Mouse (Mus musculus) spleen, postnatal 4 days (tissue): ENCODE data around the gene Vtcn1.

Experiments used
- DNase-seq, 2 experiments: peaks; one replicate each; pipeline ENCODE4 v3.0.0; 2022; ENCODE audit warnings: low spot score in 2 of 2

Gene Vtcn1

DNA sequence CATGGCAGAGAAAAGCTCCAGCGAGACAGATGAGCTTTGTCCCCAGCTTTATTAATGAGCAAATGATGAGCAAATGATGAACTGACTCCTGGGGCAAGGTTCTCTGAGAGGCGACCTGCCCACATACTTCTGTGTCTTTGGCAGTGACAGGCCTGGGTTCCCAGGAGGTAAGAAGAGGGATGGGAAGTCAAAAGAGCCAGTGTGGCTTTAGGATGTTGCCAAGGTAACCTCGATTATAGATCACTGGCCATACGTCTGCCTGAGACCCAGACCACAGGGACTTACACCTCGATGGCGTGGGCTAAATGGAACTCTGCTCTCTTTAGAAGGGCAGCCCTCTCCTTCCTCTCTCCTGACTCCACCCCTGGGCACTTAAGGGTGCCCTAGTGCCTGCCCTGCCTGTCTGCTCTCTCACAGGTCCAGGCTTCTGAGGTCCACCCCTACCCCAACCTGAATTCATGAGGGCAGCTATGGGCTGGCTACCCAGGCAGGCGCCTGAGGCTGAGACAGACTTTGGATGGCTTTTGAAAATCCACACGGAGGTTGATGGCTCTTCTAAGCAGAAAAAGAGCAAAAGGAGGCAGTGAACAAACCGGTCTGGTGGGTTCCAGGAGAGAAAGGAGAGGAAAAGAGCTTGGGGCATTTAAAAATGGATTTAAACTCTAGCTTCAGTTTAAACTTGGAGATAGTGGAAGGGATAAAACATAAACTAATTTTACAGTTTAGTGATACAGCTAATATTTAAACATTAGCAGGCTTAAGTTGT is 31.0 kb downstream of the Vtcn1 start:
- DNase-seq: no peak

DNA sequence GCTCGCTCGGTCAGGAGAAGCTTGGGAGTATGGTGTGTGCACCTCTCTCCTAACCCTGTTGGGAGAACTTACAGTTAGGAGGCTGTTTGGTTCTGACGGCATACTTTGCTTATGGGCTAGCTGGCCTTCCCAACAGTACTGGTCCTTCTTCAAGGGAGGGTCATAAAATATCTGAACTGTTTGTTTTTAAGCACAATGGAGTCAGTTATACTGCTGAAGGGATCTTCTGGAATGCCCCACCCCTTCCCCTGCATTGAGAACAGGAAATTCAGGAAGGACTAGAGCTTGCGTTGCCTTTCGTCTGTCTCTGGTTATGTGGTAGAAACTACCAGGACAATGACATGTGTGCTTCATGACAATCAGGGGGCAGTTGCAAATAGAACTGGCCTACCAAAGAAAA is 31.9 kb downstream of the Vtcn1 start:
- no peak for DNase-seq

GRCm38 (mm10) chr3:100858334-100859002 is 33.2 kb downstream of the Vtcn1 start:
- DNase-seq: no peak

GRCm38 (mm10) chr3:100861307-100862303 is 36.3 kb downstream of the Vtcn1 start:
- no peak for DNase-seq

DNA sequence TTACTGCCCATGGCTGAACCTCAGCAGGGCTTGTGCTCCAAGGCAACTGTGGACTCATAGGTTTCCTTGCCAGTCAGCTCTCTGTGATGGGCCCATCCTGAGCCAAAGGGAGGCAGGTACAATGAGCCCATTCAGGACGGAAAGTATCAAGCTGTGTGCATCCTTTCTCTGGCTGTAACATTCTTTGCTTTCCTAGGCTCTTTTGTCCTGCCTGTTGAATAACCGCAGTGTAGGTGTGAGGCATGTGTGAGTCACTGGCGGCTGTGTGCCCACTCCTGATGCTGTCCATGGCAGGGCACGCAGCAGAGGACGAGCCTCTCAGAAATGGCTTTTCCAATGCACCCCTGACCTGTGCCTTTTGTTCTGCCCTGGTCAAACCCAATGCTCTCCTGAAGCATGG is 41.7 kb downstream of the Vtcn1 start:
- DNase-seq: no peak

GRCm38 (mm10) chr3:100877057-100877456 is 51.8 kb downstream of the Vtcn1 start:
- no peak for DNase-seq

DNA sequence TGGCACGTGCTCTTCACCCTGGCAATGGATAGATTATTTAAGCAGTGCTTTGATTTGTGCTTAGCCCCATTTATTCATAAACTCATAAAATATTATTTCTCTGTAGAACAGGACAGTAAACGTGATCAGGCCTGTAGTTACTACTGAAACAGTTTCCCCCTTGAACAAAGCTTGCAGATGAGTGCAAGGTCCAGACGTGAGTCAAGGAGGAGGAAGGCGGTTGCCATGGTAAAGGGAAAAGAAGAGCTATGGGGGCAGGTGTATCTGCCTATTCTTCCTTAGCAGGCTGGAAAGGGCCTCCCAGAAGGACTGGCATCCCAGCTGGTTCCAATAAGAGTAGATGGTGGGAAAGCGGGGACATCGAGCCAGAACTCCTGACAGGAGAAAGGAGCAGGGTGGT is 56.1 kb downstream of the Vtcn1 start:
- DNase-seq: no peak

GRCm38 (mm10) chr3:100881843-100882634 is 56.8 kb downstream of the Vtcn1 start:
- DNase-seq: no peak

DNA sequence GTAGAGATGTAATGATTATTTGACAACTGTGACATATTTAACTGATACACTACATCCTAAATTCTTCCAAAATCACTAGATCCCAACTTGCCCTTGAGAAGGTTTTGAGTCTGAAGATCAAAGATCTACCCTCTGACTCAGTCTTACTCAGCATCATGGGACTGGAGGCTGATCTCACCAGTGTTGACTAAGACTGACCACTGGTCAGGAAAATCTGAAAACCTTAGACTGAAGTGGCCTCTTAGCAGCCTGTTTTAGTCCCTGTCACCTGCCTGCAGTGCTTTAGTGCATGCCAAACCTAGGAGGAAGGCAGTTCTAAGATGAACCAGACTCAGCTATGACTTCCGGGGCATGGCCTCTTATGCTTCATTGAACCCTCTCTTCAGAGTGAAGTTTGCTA is 64.0 kb downstream of the Vtcn1 start:
- DNase-seq: no peak

DNA sequence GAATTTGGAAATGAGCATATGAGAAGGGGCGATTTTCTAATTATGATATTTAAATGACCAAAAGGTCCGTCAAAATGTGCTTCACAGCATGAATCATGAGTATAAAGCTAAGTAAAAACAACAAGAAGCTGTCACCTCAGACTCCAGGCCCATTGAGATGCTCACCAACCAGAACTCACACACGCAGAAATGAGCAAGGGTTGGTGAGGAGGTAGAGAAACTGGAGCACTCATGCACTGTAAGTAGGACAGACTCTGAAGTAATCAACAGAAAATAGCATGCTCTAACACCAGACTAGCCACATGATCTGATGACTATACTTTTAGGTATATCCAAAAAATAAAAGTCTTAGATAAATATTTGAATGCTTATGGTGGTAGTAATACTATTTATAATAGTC is 65.1 kb downstream of the Vtcn1 start:
- DNase-seq: no peak

DNA sequence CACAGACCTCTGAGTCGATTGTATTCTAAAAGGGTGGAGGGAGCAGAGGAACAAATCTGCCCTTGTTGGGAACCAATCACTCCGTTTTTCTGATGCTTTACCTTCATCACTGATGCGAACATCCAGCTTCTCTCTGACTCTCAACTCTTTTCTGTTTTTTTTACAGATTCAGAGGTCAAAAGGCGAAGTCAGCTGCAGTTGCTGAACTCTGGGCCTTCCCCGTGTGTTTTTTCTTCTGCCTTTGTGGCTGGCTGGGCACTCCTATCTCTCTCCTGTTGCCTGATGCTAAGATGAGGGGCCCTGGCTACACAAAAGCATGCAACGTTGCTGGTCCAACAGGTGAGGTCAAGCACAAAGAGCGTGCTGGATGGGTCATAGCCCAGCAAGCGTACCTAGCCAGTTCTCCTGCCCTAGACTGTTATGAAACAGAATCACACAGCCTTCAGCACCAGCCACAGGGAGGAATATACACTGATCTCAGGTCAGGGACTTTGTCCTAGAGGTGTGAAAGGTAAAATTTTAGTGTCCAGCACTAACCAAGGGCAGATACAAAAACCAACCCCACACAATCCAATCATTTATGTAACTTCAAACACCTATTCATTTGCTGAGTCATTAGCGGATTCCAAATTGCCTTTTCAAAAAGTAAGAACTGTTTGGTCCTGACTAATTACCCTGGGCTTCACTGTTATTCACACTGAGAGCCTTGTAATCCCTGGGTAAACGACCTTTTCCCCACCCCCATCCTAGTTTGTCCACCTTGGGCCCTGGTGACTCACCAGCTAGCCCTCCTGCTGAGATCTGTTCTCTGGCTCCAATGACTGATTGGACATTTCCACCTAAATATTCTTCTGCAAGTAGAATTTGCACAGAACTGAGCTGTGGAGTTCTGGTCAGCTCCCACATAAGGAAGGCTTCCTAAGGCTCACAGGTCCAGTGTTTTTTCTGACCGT is 67.4 kb downstream of the Vtcn1 start:
- DNase-seq: no peak

DNA sequence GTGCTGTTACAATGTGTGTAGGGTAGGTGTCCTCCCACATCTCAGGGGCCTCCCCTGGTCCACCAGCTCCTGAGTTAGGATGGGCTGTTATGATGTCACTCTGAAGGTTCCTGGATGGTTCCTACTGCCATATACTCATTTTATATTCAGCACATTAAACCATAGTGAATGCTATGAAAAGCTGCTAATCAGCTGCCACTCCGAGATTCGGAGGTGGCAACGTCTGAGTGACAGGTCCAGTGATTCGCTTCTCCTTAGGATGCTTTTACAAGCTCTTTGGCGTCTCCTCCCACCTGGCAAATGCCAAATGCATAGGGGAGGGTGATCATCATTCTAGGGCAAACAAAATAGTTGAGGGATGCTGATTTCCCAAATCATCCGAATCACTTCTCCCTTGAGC is 70.2 kb downstream of the Vtcn1 start:
- no peak for DNase-seq

- DNase-seq: no peak
Measured at GRCm38 (mm10) chr3:100906128-100906527, 80.9 kb downstream of the Vtcn1 start.

DNA sequence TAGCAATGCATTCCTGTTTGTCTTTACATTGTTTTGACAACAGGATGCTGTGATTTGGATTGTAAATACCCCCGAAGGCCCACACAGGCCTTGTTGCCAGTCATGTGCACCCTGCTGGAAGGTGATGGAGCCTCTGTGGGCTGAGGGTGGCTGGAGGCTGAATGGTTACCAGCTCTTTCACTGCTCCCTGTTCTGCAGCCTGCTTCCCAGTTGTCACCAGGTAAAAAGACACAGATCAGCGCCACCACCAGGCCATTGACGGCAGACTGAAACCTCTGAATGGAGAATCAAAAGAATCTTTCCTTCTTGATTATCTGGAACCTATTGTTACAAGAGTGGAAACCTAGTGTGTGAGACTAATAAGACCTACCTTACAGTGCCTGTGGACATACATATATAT is 81.7 kb downstream of the Vtcn1 start:
- no peak for DNase-seq

DNA sequence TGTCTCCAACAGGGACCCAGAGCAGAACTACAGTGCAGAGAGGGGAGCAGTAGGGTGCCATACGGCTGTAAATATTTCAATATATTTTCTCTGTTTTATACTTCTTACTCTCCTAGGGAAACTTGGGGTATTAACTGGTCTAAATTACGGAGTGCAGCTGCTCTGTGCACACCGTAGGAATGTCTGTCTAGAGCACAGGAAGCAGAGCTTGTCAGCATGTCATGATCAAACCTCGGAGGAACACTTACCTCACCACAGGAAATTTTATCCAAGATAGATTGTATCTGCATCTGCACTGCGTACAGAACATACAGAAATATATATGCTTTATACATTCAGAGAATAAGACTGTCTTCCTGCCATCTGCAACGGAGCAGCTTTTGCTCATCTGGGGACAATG is 83.3 kb downstream of the Vtcn1 start:
- no peak for DNase-seq

DNA sequence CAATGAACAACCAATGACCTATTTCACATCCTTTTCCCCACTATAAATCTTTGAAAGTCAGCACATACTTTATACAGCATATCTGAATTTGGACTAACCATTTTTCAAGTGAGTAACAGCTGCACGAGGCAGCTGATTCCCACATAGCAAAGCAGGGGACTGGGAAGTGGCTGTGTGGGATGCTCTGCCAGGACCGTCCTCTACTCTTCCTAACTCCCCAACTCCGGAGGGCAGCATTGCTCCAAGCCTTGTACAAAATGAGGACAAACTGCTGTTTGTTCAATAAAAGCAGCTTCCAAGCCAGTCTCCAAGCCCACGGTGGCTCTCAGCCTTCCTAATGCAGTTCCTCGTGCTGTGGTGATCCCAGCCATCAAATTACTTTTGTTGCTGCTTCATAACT is 85.4 kb downstream of the Vtcn1 start:
- no peak for DNase-seq

DNA sequence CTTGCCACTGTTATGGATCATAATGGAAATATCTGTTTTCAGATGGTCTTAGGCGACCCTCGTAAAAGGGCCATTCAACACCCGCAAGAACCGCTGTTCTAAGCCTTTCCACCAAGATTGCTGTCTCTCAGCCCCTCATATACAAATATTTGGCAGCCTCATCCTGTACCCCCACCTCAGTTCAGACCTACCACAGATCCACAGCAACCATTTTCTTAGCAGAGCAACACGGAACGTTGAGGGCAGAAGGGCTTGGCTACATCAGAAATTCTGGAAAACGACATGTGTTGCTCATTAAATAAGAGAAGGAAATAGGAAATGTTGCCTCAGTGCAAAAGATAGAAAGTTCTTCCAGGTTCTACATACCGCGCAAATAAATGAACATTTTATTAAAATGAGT is 85.8 kb downstream of the Vtcn1 start:
- no peak for DNase-seq

GRCm38 (mm10) chr3:100911498-100912213 is 86.4 kb downstream of the Vtcn1 start:
- no peak for DNase-seq

DNA sequence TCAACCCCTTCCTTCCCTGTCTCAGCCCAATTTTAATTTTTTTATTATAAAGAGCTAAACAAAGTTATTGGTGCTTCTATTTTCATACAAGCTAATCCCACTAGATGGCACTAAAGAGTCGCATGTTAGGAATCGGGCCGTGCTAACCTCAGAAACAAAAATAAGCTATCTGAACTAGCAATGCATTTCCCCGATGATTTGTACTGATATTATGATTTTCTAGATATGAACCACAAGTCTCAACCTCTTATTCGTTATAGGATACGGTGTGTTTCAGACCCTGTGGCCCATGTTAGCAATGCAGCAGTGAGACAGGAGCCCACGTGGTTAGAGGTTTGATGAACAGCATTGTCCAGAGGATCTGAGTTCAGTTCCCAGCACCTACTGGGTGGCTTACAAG is 91.6 kb downstream of the Vtcn1 start:
- no peak for DNase-seq
